Mouse (Mus musculus) lung, postnatal 0 days (tissue): ENCODE results near the gene Tsen2. TPM values are rescaled to one million over a fixed set of nuclear protein-coding genes. Genes with fewer than 3 reads are reported as not detected.
A peak's percentile ranks its signal among the peaks of the same experiment; 100 is the strongest.

Experiments
- ATAC-seq: fragments of 200-750 bp; cut with Nextera tagmentation; 2 replicates; pipeline ENCODE4 v1.8.0; 2017; ENCODE audit warnings: moderate library complexity
- DNase-seq: peaks from one replicate; pipeline ENCODE4 v3.0.0-alpha.2; 2016; ENCODE audit warnings: low spot score
- H3K27ac ChIP-seq: fragments of 300-500 bp; sonication (generic); 2 replicates; pipeline ENCODE4 v1.5.1; 2014; ENCODE audit warnings: antibody characterized with exemption, mild to moderate bottlenecking, low read length, mixed read lengths
- H3K27me3 ChIP-seq: fragments of 300-500 bp; sonication (generic); replicated peaks from 2 replicates; pipeline ENCODE4 v1.6.1; 2014; ENCODE audit warnings: low read length, mixed read lengths; ENCODE audit not compliant: insufficient read depth
- H3K36me3 ChIP-seq: fragments of 300-500 bp; sonication (generic); 2 replicates; pipeline ENCODE4 v1.6.1; 2014; ENCODE audit warnings: low read length, mixed read lengths; ENCODE audit not compliant: insufficient read depth
- H3K4me1 ChIP-seq: fragments of 300-500 bp; sonication (generic); 2 replicates; pipeline ENCODE4 v1.6.1; 2014; ENCODE audit warnings: antibody characterized with exemption, low read depth, low read length, mixed read lengths; ENCODE audit not compliant: insufficient read depth
- H3K4me2 ChIP-seq: fragments of 300-500 bp; sonication (generic); replicated peaks from 2 replicates; pipeline ENCODE4 v1.6.1; 2014; ENCODE audit warnings: low read depth, mild to moderate bottlenecking, low read length, moderate library complexity, mixed read lengths
- H3K4me3 ChIP-seq: fragments of 300-500 bp; sonication (generic); 2 replicates; pipeline ENCODE4 v1.5.1; 2014; ENCODE audit warnings: low read depth, low read length
- H3K9ac ChIP-seq: fragments of 300-500 bp; sonication (generic); replicated peaks from 2 replicates; pipeline ENCODE4 v1.6.1; 2014; ENCODE audit warnings: low read depth, mild to moderate bottlenecking
- H3K9me3 ChIP-seq: fragments of 300-500 bp; sonication (generic); 2 replicates; pipeline ENCODE4 v1.6.1; 2016; ENCODE audit warnings: low read length, mixed read lengths
- CTCF ChIP-seq: IDR thresholded peaks from 2 replicates; pipeline ENCODE4 v1.5.1; 2016; ENCODE audit warnings: antibody characterized with exemption, mild to moderate bottlenecking
- EP300 ChIP-seq: IDR thresholded peaks from 2 replicates; pipeline ENCODE4 v1.6.1; 2016; ENCODE audit warnings: antibody characterized with exemption, mild to moderate bottlenecking, control low read depth
- WGBS: fragments of 180-500 bp; shearing (Covaris S2); extraction: QIAGEN DNeasy Blood & Tissue Kit; methylation state at CpG from one replicate; pipeline ENCODE4 v1.1.7; 2014; 5-methylcytosine and 5-hydroxymethylcytosine counted together
- polyA plus RNA-seq: library from polyadenylated mRNA; unstranded; fragments of >200 nt; fragmentation: Nextera tagmentation; extraction: Ambion mirVana; gene quantifications from 2 replicates; pipeline ENCODE4 v1.2.1, GENCODE M21; 2015

The Tsen2 gene
- polyA plus RNA-seq, 1 experiment from 2014 or later: 8.7 TPM

DNA sequence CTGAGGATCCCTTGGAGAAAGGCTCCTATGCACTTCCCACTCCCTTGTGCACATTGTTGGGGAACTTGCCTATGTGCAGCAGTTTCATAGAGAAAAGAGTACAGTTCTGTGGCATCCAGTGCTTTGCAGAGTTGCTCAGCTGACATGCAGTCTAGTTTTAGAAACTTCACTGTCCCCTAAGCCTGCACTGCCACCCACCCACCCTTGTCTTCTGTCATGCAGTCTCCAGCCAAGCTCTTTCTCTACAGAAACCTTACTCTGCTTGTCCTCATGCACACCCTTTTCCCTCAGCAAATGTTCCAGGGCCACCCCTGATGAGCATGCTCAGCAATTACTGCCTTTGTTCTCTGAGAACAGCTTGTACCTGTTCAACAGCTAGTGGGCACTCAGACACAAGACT is 69.3 kb downstream of the Tsen2 start:
- H3K4me2 ChIP-seq: no peak overlapping the region

GRCm38 (mm10) chr6:115615983-115616382 is 71.5 kb downstream of the Tsen2 start:
- TF ChIP-seq CTCF: peak; percentile 19
- TF ChIP-seq EP300: no peak
- WGBS: 72% methylated on average over 3 of the region's 3 CpGs
- no peak overlapping the region for H3K4me3 ChIP-seq

More for the DNA sequence above, 69.3 kb downstream of the Tsen2 start:
- Histone ChIP-seq H3K36me3 (peaks cover 44% of the 10 kb centered on the region), H3K27ac (no peak overlapping the region), H3K9ac (no peak overlapping the region), H3K9me3 (no peaks in the 10 kb centered on the region), H3K4me3 (no peak overlapping the region), H3K27me3 (no peaks in the 10 kb centered on the region), H3K4me1 (no peaks in the 10 kb centered on the region)
- no peak for DNase-seq
- no peak for ATAC-seq
- TF ChIP-seq CTCF (no peak), EP300 (no peak)

GRCm38 (mm10) chr6:115619818-115620217 is 75.4 kb downstream of the Tsen2 start:
- ATAC-seq (no peak), DNase-seq (no peak)
- Histone ChIP-seq H3K9ac (no peak overlapping the region), H3K9me3 (no peaks in the 10 kb centered on the region), H3K4me2 (no peak overlapping the region), H3K36me3 (peaks cover 59% of the 10 kb centered on the region), H3K27me3 (no peaks in the 10 kb centered on the region), H3K4me1 (no peaks in the 10 kb centered on the region), H3K27ac (no peak overlapping the region), H3K4me3 (no peak overlapping the region)
- WGBS: 69% methylated on average over 10 of the region's 10 CpGs
- no peak for TF ChIP-seq EP300
- no peak for TF ChIP-seq CTCF

More at GRCm38 (mm10) chr6:115615983-115616382, 71.5 kb downstream of the Tsen2 start:
- ATAC-seq (no peak), DNase-seq (no peak)
- H3K4me2 ChIP-seq: no peak overlapping the region
- no peak overlapping the region for H3K27ac ChIP-seq
- H3K4me1 ChIP-seq: no peaks in the 10 kb centered on the region
- H3K27me3 ChIP-seq: no peaks in the 10 kb centered on the region
- H3K9ac ChIP-seq: no peak overlapping the region
- peaks cover 55% of the 10 kb centered on the region for H3K36me3 ChIP-seq
- H3K9me3 ChIP-seq: no peaks in the 10 kb centered on the region

GRCm38 (mm10) chr6:115620942-115621341 is 76.5 kb downstream of the Tsen2 start:
- Histone ChIP-seq H3K36me3 (peaks cover 68% of the 10 kb centered on the region), H3K4me3 (no peak overlapping the region), H3K27me3 (no peaks in the 10 kb centered on the region), H3K4me2 (no peak overlapping the region), H3K4me1 (no peaks in the 10 kb centered on the region), H3K27ac (no peak overlapping the region), H3K9me3 (no peaks in the 10 kb centered on the region), H3K9ac (no peak overlapping the region)
- 73% methylated on average over 1 of the region's 1 CpGs for WGBS
- DNase-seq (no peak), ATAC-seq (no peak)
- TF ChIP-seq EP300 (no peak), CTCF (no peak)

- no peak for DNase-seq
Measured at GRCm38 (mm10) chr6:115626121-115626520, 81.7 kb downstream of the Tsen2 start.

More at GRCm38 (mm10) chr6:115626121-115626520, 81.7 kb downstream of the Tsen2 start:
- H3K4me3 ChIP-seq: no peak overlapping the region
- no peaks in the 10 kb centered on the region for H3K27me3 ChIP-seq
- H3K9me3 ChIP-seq: no peaks in the 10 kb centered on the region
- H3K27ac ChIP-seq: no peak overlapping the region
- H3K4me2 ChIP-seq: no peak overlapping the region
- H3K36me3 ChIP-seq: peaks cover 35% of the 10 kb centered on the region
- no peak for ATAC-seq
- no peak overlapping the region for H3K9ac ChIP-seq
- no peak for TF ChIP-seq EP300
- no peak for TF ChIP-seq CTCF
- H3K4me1 ChIP-seq: no peaks in the 10 kb centered on the region
- 93% methylated on average over 5 of the region's 5 CpGs for WGBS

Other genes with a start within 250 kb of the Tsen2 start
- gene Pparg, start 183.7 kb upstream of the Tsen2 start, polyA plus RNA-seq: 6.7 and 7.7 TPM in 2 replicates
- 0.46 and 0.58 TPM in 2 replicates for gene Mkrn2os, start 47.9 kb downstream of the Tsen2 start, polyA plus RNA-seq
- gene Mkrn2, start 57.2 kb downstream of the Tsen2 start, polyA plus RNA-seq: 18.8 and 21.3 TPM in 2 replicates
- gene Raf1, start 132.0 kb downstream of the Tsen2 start, polyA plus RNA-seq: 58.9 and 60.6 TPM in 2 replicates
- gene Tmem40, start 217.7 kb downstream of the Tsen2 start, polyA plus RNA-seq: 4.9 and 5.5 TPM in 2 replicates
- 2.5 and 3.0 TPM in 2 replicates for gene Cand2, start 229.9 kb downstream of the Tsen2 start, polyA plus RNA-seq